Mouse (Mus musculus) MEL (cell line): Measurements from ENCODE around the gene Cdk10. TPM values are rescaled to one million over a fixed set of nuclear protein-coding genes. Genes with fewer than 3 reads are reported as not detected.
"Not testable (repeated sequence)": the region's sequence is repeated elsewhere in the genome, so short reads cannot be mapped to it uniquely, and the experiment has no call there.

Source experiments
- DNase-seq: peaks from one replicate; pipeline ENCODE4 v3.0.0; 2011; ENCODE audit warnings: low read depth, low spot score
- H3K27ac ChIP-seq: 2 replicates; pipeline ENCODE4 v1.5.1; 2012; ENCODE audit warnings: low read depth, mild to moderate bottlenecking, control low read depth, low read length, moderate library complexity; ENCODE audit not compliant: control insufficient read depth
- H3K27me3 ChIP-seq, 2 experiments: fragments of 150-350 bp in 1 of 2; sonication (generic) in 1 of 2; 2 replicates each; pipeline ENCODE4 v1.6.1; 2012; ENCODE audit warnings: low read length in 2 of 2, mild to moderate bottlenecking in 2 of 2, improper control_type of control experiment in 1 of 2, moderate library complexity in 1 of 2; ENCODE audit not compliant: insufficient read depth in 2 of 2, control insufficient read depth in 1 of 2
- H3K36me3 ChIP-seq, 2 experiments: 2 replicates each; pipeline ENCODE4 v1.6.1; 2012 to 2014; ENCODE audit warnings: low read length in 2 of 2, improper control_type of control experiment in 1 of 2, inconsistent platforms in 1 of 2, mild to moderate bottlenecking in 1 of 2; ENCODE audit not compliant: insufficient read depth in 2 of 2, control insufficient read depth in 1 of 2
- H3K4me1 ChIP-seq, 2 experiments: fragments of 150-350 bp in 1 of 2; sonication (generic) in 1 of 2; 2 replicates each; pipeline ENCODE4 v1.6.1; 2012; ENCODE audit warnings: low read length in 2 of 2, improper control_type of control experiment in 1 of 2, mild to moderate bottlenecking in 1 of 2; ENCODE audit not compliant: insufficient read depth in 2 of 2, control insufficient read depth in 1 of 2
- H3K4me3 ChIP-seq, 2 experiments: fragments of 150-350 bp in 1 of 2; sonication (generic) in 1 of 2; 2 replicates each; pipeline ENCODE4 v1.5.1; 2012; ENCODE audit warnings: low read depth in 2 of 2, low read length in 2 of 2, mild to moderate bottlenecking in 2 of 2, moderate library complexity in 2 of 2, control low read depth in 1 of 2, improper control_type of control experiment in 1 of 2; ENCODE audit not compliant: control insufficient read depth in 1 of 2, insufficient read depth in 1 of 2
- H3K79me2 ChIP-seq: 2 replicates; pipeline ENCODE4 v1.6.1; 2012; ENCODE audit warnings: mild to moderate bottlenecking, low read length, moderate library complexity; ENCODE audit not compliant: control insufficient read depth, poor library complexity, insufficient read depth
- H3K9ac ChIP-seq: 2 replicates; pipeline ENCODE4 v1.6.1; 2012; ENCODE audit warnings: low read depth, mild to moderate bottlenecking, control low read depth, low read length, moderate library complexity; ENCODE audit not compliant: control insufficient read depth, poor library complexity, severe bottlenecking
- H3K9me3 ChIP-seq: fragments of 150-350 bp; sonication (generic); replicated peaks from 2 replicates; pipeline ENCODE4 v1.6.1; 2012; ENCODE audit warnings: mild to moderate bottlenecking, low read length, improper control_type of control experiment, moderate library complexity; ENCODE audit not compliant: insufficient read depth
- CHD1 ChIP-seq: IDR thresholded peaks from 2 replicates; pipeline ENCODE4 v1.6.1; 2012; ENCODE audit warnings: low read depth, mild to moderate bottlenecking, inconsistent platforms, low read length, improper control_type of control experiment
- E2F4 ChIP-seq: IDR thresholded peaks from 2 replicates; pipeline ENCODE4 v1.6.1; 2011; ENCODE audit warnings: low read depth, low read length, improper control_type of control experiment, borderline replicate concordance
- ETS1 ChIP-seq: IDR thresholded peaks from 2 replicates; pipeline ENCODE4 v1.6.1; 2012; ENCODE audit warnings: low read depth, mild to moderate bottlenecking, inconsistent platforms, low read length, improper control_type of control experiment, moderate library complexity
- HCFC1 ChIP-seq: IDR thresholded peaks from 2 replicates; pipeline ENCODE4 v1.6.1; 2012; ENCODE audit warnings: low read depth, mild to moderate bottlenecking, inconsistent platforms, low read length, improper control_type of control experiment, moderate library complexity
- KAT2A ChIP-seq: conservative IDR thresholded peaks from 2 replicates; pipeline ENCODE4 v1.6.1; 2012; ENCODE audit warnings: low read depth, low read length, improper control_type of control experiment, inconsistent platforms
- MAX ChIP-seq: IDR thresholded peaks from 2 replicates; pipeline ENCODE4 v1.6.1; 2011; ENCODE audit warnings: low read length, improper control_type of control experiment
- MYB ChIP-seq: IDR thresholded peaks from 2 replicates; pipeline ENCODE4 v1.6.1; 2011; ENCODE audit warnings: mild to moderate bottlenecking, low read depth, low read length, improper control_type of control experiment
- POLR2A ChIP-seq, 2 experiments: IDR thresholded peaks; 2 replicates each; pipeline ENCODE4 v1.6.1; 2011 to 2012; ENCODE audit warnings: low read length in 2 of 2, mild to moderate bottlenecking in 2 of 2, control low read depth in 1 of 2, improper control_type of control experiment in 1 of 2, low read depth in 1 of 2, moderate library complexity in 1 of 2; ENCODE audit not compliant: control insufficient read depth in 1 of 2, insufficient read depth in 1 of 2, poor library complexity in 1 of 2
- TBP ChIP-seq: IDR thresholded peaks from 2 replicates; pipeline ENCODE4 v1.8.0; 2011; ENCODE audit warnings: low read depth, low read length, improper control_type of control experiment
- ZC3H11A ChIP-seq: IDR thresholded peaks from 2 replicates; pipeline ENCODE4 v1.6.1; 2012; ENCODE audit warnings: low read depth, mild to moderate bottlenecking, inconsistent platforms, low read length, improper control_type of control experiment
- polyA plus RNA-seq, 2 experiments: library from polyadenylated mRNA; stranded (reverse) in 1 of 2; unstranded in 1 of 2; fragments of >175 nt in 1 of 2; fragments of >200 nt in 1 of 2; gene quantifications; 2 replicates each; pipeline versions ENCODE4 v1.2.1 to v1.2.4; 2012; ENCODE audit warnings: low replicate concordance in 2 of 2, low read depth in 1 of 2; ENCODE audit not compliant: insufficient read length in 2 of 2, insufficient read depth in 1 of 2, missing spikeins in 1 of 2
- total RNA-seq: library from RNA; depleted of rRNA; stranded (reverse); fragments of 300-350 nt; gene quantifications from 2 replicates; pipeline ENCODE4 v1.2.3, GENCODE M21; 2012

The Cdk10 gene
- total and polyA plus RNA-seq, 3 experiments = 28.0 to 43.8 TPM; not detected in 1

- Histone ChIP-seq H3K9ac (no peak overlapping the region), H3K36me3 (peaks cover 0 to 8% of the 10 kb centered on the region in 2 experiments; a peak in 2 of 4 replicates), H3K4me1 (peaks cover 0 to 2% of the 10 kb centered on the region in 2 experiments; a peak in 1 of 4 replicates), H3K9me3 (no peaks in the 10 kb centered on the region), H3K27ac (no peak overlapping the region)
- DNase-seq = peak; percentile 37
- TF ChIP-seq E2F4 = no peak
- 0 out of 2 replicates have a peak, but pooled peaks have one; percentile 17 for TF ChIP-seq ETS1
- TF ChIP-seq, all 39 proteins: peak for 1
- Histone ChIP-seq H3K79me2 (peaks cover 6% of the 10 kb centered on the region; the same call in 1 of the 2 replicates), H3K27me3 (no peaks in the 10 kb centered on the region), H3K4me3 (no peak overlapping the region)
Observed at GRCm38 (mm10) chr8:123220917-123221316, 3.7 kb upstream of the Cdk10 start.

GRCm38 (mm10) chr8:123228416-123228815, 3.8 kb downstream of the Cdk10 start:
- Histone ChIP-seq H3K27me3 (no peaks in the 10 kb centered on the region), H3K9me3 (no peaks in the 10 kb centered on the region), H3K79me2 (peaks cover 6% of the 10 kb centered on the region; the same call in 1 of the 2 replicates), H3K4me3 (no peak overlapping the region), H3K36me3 (peaks cover 0 to 4% of the 10 kb centered on the region in 2 experiments; a peak in 3 of 4 replicates), H3K27ac (no peak overlapping the region), H3K9ac (no peak overlapping the region), H3K4me1 (no peaks in the 10 kb centered on the region; a peak in 1 of 4 replicates)
- TF ChIP-seq TBP (no peak), POLR2A (IDR thresholded peaks at IDR 0.05; ENCODE audit: control insufficient read depth in 1 of 2, insufficient read depth in 1 of 2, low read depth in 1 of 2, low read length in 2 of 2, poor library complexity in 1 of 2) (no peak), KAT2A (no peak), ZC3H11A (no peak), MAX (no peak), HCFC1 (no peak), CHD1 (no peak), MYB (no peak)
- TF ChIP-seq, all 39 proteins: peak for 0
- no peak for DNase-seq

- H3K4me1 ChIP-seq, H3K79me2 ChIP-seq, H3K36me3 ChIP-seq, H3K9ac ChIP-seq, H3K9me3 ChIP-seq, H3K27me3 ChIP-seq, H3K4me3 ChIP-seq, H3K27ac ChIP-seq, DNase-seq: not testable (repeated sequence)
Observed at GRCm38 (mm10) chr8:123230326-123230725, 5.7 kb downstream of the Cdk10 start.
